Mouse (Mus musculus): ENCODE results near the gene Ston1. TPM values are rescaled to one million over a fixed set of nuclear protein-coding genes. Genes with fewer than 3 reads are reported as not detected.
A peak's percentile ranks its signal among the peaks of the same experiment; 100 is the strongest.

Ston1 gene
- polyA plus RNA-seq, 1 experiment, result 34.6 TPM

- Histone ChIP-seq H3K4me3 (ENCODE audit: insufficient read depth, poor library complexity, severe bottlenecking) (no peak overlapping the region), H3ac (ENCODE audit: control insufficient read depth, insufficient read length, low read depth) (no peak overlapping the region), H3K27me3 (ENCODE audit: control insufficient read depth, insufficient read depth, insufficient read length) (no peaks in the 10 kb centered on the region), H3K79me3 (ENCODE audit: low read depth) (peaks cover 9% of the 10 kb centered on the region), H3K79me2 (ENCODE audit: control insufficient read depth, insufficient read depth) (peaks cover 9% of the 10 kb centered on the region), H3K36me3 (ENCODE audit: control insufficient read depth, insufficient read depth) (peaks cover 51% of the 10 kb centered on the region)
- TF ChIP-seq USF1 (IDR thresholded peaks at IDR 0.05; ENCODE audit: low read depth) (no peak), FOSL1 (IDR thresholded peaks at IDR 0.05; ENCODE audit: insufficient read depth, low read length, poor library complexity, severe bottlenecking) (no peak), CEBPB (IDR thresholded peaks at IDR 0.05; ENCODE audit: low read depth) (no peak), MAX (IDR thresholded peaks at IDR 0.05) (no peak), MYOD1 (IDR thresholded peaks at IDR 0.05; ENCODE audit: control insufficient read depth, insufficient read length, low read depth) (no peak), MYOG (IDR thresholded peaks at IDR 0.05; ENCODE audit: control insufficient read depth, extremely low read depth, insufficient read length) (no peak), CTCF (IDR thresholded peaks at IDR 0.05; ENCODE audit: control insufficient read depth, insufficient read depth, insufficient read length) (no peak)
Observed at GRCm38 (mm10) chr17:88645299-88645698, 47.8 kb downstream of the Ston1 start.

DNA sequence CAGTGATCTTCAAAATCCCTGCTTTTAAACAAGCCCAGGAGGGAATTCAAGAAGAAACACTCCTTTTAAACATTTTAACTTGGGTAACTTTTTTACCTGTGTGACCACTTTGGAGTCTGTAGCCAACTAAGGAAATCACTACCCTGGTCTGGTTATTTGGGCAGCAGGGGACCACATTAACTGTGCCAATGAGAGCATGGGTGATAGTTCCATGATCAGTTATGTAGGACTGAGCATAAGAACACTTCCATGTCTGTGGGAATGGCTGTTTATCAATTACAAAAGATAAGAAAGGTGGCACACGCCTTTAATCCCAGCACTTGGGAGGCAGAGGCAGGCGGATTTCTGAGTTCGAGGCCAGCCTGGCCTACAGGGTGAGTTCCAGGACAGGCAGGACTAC lies 49.7 kb downstream of the Ston1 start:
- no peaks in the 10 kb centered on the region for H3K27me3 ChIP-seq (ENCODE audit: control insufficient read depth, insufficient read depth, insufficient read length)
- H3K79me3 ChIP-seq (ENCODE audit: low read depth), result peaks cover 1% of the 10 kb centered on the region
- no peaks in the 10 kb centered on the region for H3K79me2 ChIP-seq (ENCODE audit: control insufficient read depth, insufficient read depth)
- peaks cover 33% of the 10 kb centered on the region for H3K36me3 ChIP-seq (ENCODE audit: control insufficient read depth, insufficient read depth)
- H3ac ChIP-seq (ENCODE audit: control insufficient read depth, insufficient read length, low read depth), result no peak overlapping the region
- TF ChIP-seq MYOD1 (IDR thresholded peaks at IDR 0.05; ENCODE audit: control insufficient read depth, insufficient read length, low read depth), result no peak
- TF ChIP-seq FOSL1 (IDR thresholded peaks at IDR 0.05; ENCODE audit: insufficient read depth, low read length, poor library complexity, severe bottlenecking), result no peak
- TF ChIP-seq CEBPB (IDR thresholded peaks at IDR 0.05; ENCODE audit: low read depth), result no peak
- H3K4me3 ChIP-seq (ENCODE audit: insufficient read depth, poor library complexity, severe bottlenecking), result no peak overlapping the region

- Histone ChIP-seq H3K79me2 (ENCODE audit: control insufficient read depth, insufficient read depth) (no peaks in the 10 kb centered on the region), H3K4me3 (ENCODE audit: insufficient read depth, poor library complexity, severe bottlenecking) (no peak overlapping the region), H3ac (ENCODE audit: control insufficient read depth, insufficient read length, low read depth) (no peak overlapping the region), H3K36me3 (ENCODE audit: control insufficient read depth, insufficient read depth) (no peaks in the 10 kb centered on the region), H3K27me3 (ENCODE audit: control insufficient read depth, insufficient read depth, insufficient read length) (no peaks in the 10 kb centered on the region), H3K79me3 (ENCODE audit: low read depth) (no peaks in the 10 kb centered on the region)
- peak; percentile 75 for TF ChIP-seq CTCF (IDR thresholded peaks at IDR 0.05; ENCODE audit: control insufficient read depth, insufficient read depth, insufficient read length)
- no peak for TF ChIP-seq MAX (IDR thresholded peaks at IDR 0.05)
Observed at GRCm38 (mm10) chr17:88652010-88652409, 54.5 kb downstream of the Ston1 start.

- TF ChIP-seq USF1 (IDR thresholded peaks at IDR 0.05; ENCODE audit: low read depth) (no peak), MYOD1 (IDR thresholded peaks at IDR 0.05; ENCODE audit: control insufficient read depth, insufficient read length, low read depth) (peak; percentile 18), CTCF (IDR thresholded peaks at IDR 0.05; ENCODE audit: control insufficient read depth, insufficient read depth, insufficient read length) (peak; percentile 52)
- Histone ChIP-seq H3K36me3 (ENCODE audit: control insufficient read depth, insufficient read depth) (no peaks in the 10 kb centered on the region), H3K27me3 (ENCODE audit: control insufficient read depth, insufficient read depth, insufficient read length) (no peaks in the 10 kb centered on the region), H3K79me3 (ENCODE audit: low read depth) (no peaks in the 10 kb centered on the region), H3K4me3 (ENCODE audit: insufficient read depth, poor library complexity, severe bottlenecking) (no peak overlapping the region), H3ac (ENCODE audit: control insufficient read depth, insufficient read length, low read depth) (no peak overlapping the region), H3K79me2 (ENCODE audit: control insufficient read depth, insufficient read depth) (no peaks in the 10 kb centered on the region)
Observed at GRCm38 (mm10) chr17:88652702-88653374, 55.4 kb downstream of the Ston1 start.

- H3ac ChIP-seq (ENCODE audit: control insufficient read depth, insufficient read length, low read depth), result no peak overlapping the region
- no peaks in the 10 kb centered on the region for H3K36me3 ChIP-seq (ENCODE audit: control insufficient read depth, insufficient read depth)
- H3K27me3 ChIP-seq (ENCODE audit: control insufficient read depth, insufficient read depth, insufficient read length), result no peaks in the 10 kb centered on the region
- H3K4me3 ChIP-seq (ENCODE audit: insufficient read depth, poor library complexity, severe bottlenecking), result no peak overlapping the region
- H3K79me2 ChIP-seq (ENCODE audit: control insufficient read depth, insufficient read depth), result no peaks in the 10 kb centered on the region
- no peaks in the 10 kb centered on the region for H3K79me3 ChIP-seq (ENCODE audit: low read depth)
- no peak for TF ChIP-seq CEBPB (IDR thresholded peaks at IDR 0.05; ENCODE audit: low read depth)
- TF ChIP-seq CTCF (IDR thresholded peaks at IDR 0.05; ENCODE audit: control insufficient read depth, insufficient read depth, insufficient read length), result no peak
- no peak for TF ChIP-seq MYOG (IDR thresholded peaks at IDR 0.05; ENCODE audit: control insufficient read depth, extremely low read depth, insufficient read length)
- no peak for TF ChIP-seq MAX (IDR thresholded peaks at IDR 0.05)
- TF ChIP-seq FOSL1 (IDR thresholded peaks at IDR 0.05; ENCODE audit: insufficient read depth, low read length, poor library complexity, severe bottlenecking), result no peak
- no peak for TF ChIP-seq MYOD1 (IDR thresholded peaks at IDR 0.05; ENCODE audit: control insufficient read depth, insufficient read length, low read depth)
- TF ChIP-seq USF1 (IDR thresholded peaks at IDR 0.05; ENCODE audit: low read depth), result no peak
Observed at GRCm38 (mm10) chr17:88653375-88653769, 55.9 kb downstream of the Ston1 start.

- H3ac ChIP-seq (ENCODE audit: control insufficient read depth, insufficient read length, low read depth), result no peak overlapping the region
- H3K79me3 ChIP-seq (ENCODE audit: low read depth), result no peaks in the 10 kb centered on the region
- no peak for TF ChIP-seq MYOD1 (IDR thresholded peaks at IDR 0.05; ENCODE audit: control insufficient read depth, insufficient read length, low read depth)
- TF ChIP-seq USF1 (IDR thresholded peaks at IDR 0.05; ENCODE audit: low read depth), result no peak
- no peak for TF ChIP-seq CEBPB (IDR thresholded peaks at IDR 0.05; ENCODE audit: low read depth)
- no peaks in the 10 kb centered on the region for H3K36me3 ChIP-seq (ENCODE audit: control insufficient read depth, insufficient read depth)
- no peak overlapping the region for H3K4me3 ChIP-seq (ENCODE audit: insufficient read depth, poor library complexity, severe bottlenecking)
- no peaks in the 10 kb centered on the region for H3K79me2 ChIP-seq (ENCODE audit: control insufficient read depth, insufficient read depth)
- no peaks in the 10 kb centered on the region for H3K27me3 ChIP-seq (ENCODE audit: control insufficient read depth, insufficient read depth, insufficient read length)
Observed at GRCm38 (mm10) chr17:88658510-88658909, 61.0 kb downstream of the Ston1 start.

Data from C2C12 (cell line).